Mouse (Mus musculus) testis, adult 2 months (tissue): Measurements from ENCODE around the gene Aff3.

ENCODE experiments used
- CTCF ChIP-seq: fragments of 200-500 bp; IDR thresholded peaks from 2 replicates; pipeline ENCODE4 v1.5.1; 2012; ENCODE audit warnings: low read depth, mild to moderate bottlenecking, inconsistent platforms, low read length, moderate library complexity; ENCODE audit not compliant: control insufficient read depth, insufficient read depth, insufficient replicate concordance
- POLR2A ChIP-seq: fragments of 200-500 bp; IDR thresholded peaks from 2 replicates; pipeline ENCODE4 v1.6.1; 2012; ENCODE audit warnings: low read depth, mild to moderate bottlenecking, inconsistent platforms, low read length, moderate library complexity; ENCODE audit not compliant: control insufficient read depth

- TF ChIP-seq CTCF (no peak), POLR2A (no peak)
Measured at GRCm38 (mm10) chr1:38252031-38252765, 412.6 kb downstream of the Aff3 start.
